Comparison of ENCODE assay signal across 19 mouse cellular contexts in the genomic region with DNA sequence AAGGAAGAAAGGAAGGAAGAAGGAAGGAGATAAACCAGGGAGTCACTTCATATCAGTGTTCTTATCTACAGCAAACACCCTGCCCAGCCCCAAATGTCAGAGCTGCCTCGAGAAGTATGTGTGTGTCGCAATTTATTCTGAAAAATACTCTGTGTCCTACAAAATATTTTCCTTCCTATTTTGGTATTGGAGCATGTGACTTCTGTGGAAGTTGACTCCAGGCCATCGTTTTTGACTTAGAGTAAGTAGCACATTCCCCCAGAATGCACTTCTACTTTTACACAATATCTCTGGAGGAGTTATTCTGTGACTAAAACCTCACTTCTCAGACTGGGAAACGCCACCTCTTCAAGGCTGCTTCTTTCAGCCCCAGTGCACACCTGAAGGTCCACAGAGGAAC.
DNase-seq lines count a peak whose midpoint lies in the region; ATAC-seq lines count a peak whose summit lies in the region.
"Had no signal": no experiment of that assay in that cellular context is flagged by ENCODE, and none has a peak within 500 bp of the region (broad histone marks: within the 10 kb centered on the region; RNA-seq: fewer than 3 reads in every experiment).

No protein-coding gene starts in this region.

- H3K27me3 ChIP-seq in forebrain, embryonic 14.5 days (replicated peaks; ENCODE audit: control insufficient read depth, insufficient read depth, low read length): no peaks in the 10 kb centered on the region
- H3K27me3 ChIP-seq: forebrain, embryonic 15.5 days; hindbrain, embryonic 15.5 days; liver, embryonic 15.5 days; midbrain, embryonic 12.5 days had no signal

- WGBS in forebrain, embryonic 14.5 days: 81% methylated on average over 4 of the region's 4 CpGs

- no peak overlapping the region for H3K9ac ChIP-seq in forebrain, embryonic 14.5 days (ENCODE audit: low read length)
- H3K9ac ChIP-seq: forebrain, embryonic 15.5 days; hindbrain, embryonic 15.5 days; liver, embryonic 15.5 days; midbrain, embryonic 12.5 days had no signal

- ATAC-seq in common myeloid progenitor, adult 5-6 weeks (replicated peaks; ENCODE audit: low read depth, poor library complexity, severe bottlenecking): peak; percentile 50
- peak; percentile 56 for ATAC-seq in megakaryocyte, adult 5-6 weeks (ENCODE audit: poor library complexity, severe bottlenecking)
- no peak for ATAC-seq in forebrain, embryonic 14.5 days
- ATAC-seq: activated CD4-positive, CD25-positive, alpha-beta regulatory T cell, adult 4 months; forebrain, embryonic 15.5 days had no signal

- H3K27ac ChIP-seq in forebrain, embryonic 14.5 days (ENCODE audit: low read depth, low read length): no peak overlapping the region
- H3K27ac ChIP-seq: forebrain, embryonic 15.5 days; hindbrain, embryonic 15.5 days; limb, embryonic 10.5 days; liver, embryonic 15.5 days; midbrain, embryonic 12.5 days had no signal

- H3K4me1 ChIP-seq in forebrain, embryonic 14.5 days (ENCODE audit: control insufficient read depth, insufficient read depth, low read length): 0 out of 2 replicates have a peak, but pooled peaks cover 2% of the 10 kb centered on the region
- H3K4me1 ChIP-seq: forebrain, embryonic 15.5 days; liver, embryonic 15.5 days had no signal

- H3K4me3 ChIP-seq in forebrain, embryonic 14.5 days (ENCODE audit: low read depth, low read length): no peak overlapping the region
- H3K4me3 ChIP-seq: forebrain, embryonic 15.5 days; hindbrain, embryonic 15.5 days; limb, embryonic 10.5 days; liver, embryonic 15.5 days; midbrain, embryonic 12.5 days had no signal

- no peaks in the 10 kb centered on the region for H3K36me3 ChIP-seq in forebrain, embryonic 14.5 days (ENCODE audit: control insufficient read depth, insufficient read depth, low read length)
- H3K36me3 ChIP-seq: forebrain, embryonic 15.5 days; hindbrain, embryonic 15.5 days; limb, embryonic 10.5 days; liver, embryonic 15.5 days; midbrain, embryonic 12.5 days had no signal

- DNase-seq in heart, adult 18-20 months: peak; percentile 57 to 79
- DNase-seq in heart, postnatal 10 days: no peak
- peak; percentile 56 to 67 for DNase-seq in lung, adult 18-20 months
- no peak for DNase-seq in lung, postnatal 4 days
- DNase-seq in forebrain, embryonic 14.5 days (ENCODE audit: low spot score): no peak
- no peak for DNase-seq in cerebellum, adult 9-10 months
- DNase-seq: cerebellum, adult 8-10 months; embryo, embryonic 11 days; gastrocnemius, postnatal 10 days; kidney, adult 11 months; thymus, postnatal 25 days had no signal

- H3K9me3 ChIP-seq in forebrain, embryonic 14.5 days (replicated peaks; ENCODE audit: control insufficient read depth, low read length): no peaks in the 10 kb centered on the region
- H3K9me3 ChIP-seq: forebrain, embryonic 15.5 days; hindbrain, embryonic 15.5 days; limb, embryonic 10.5 days; liver, embryonic 15.5 days; midbrain, embryonic 12.5 days had no signal

- intact Hi-C loops in heart, postnatal 10 days (cut with DNase I): loop anchor here (10.0 kb wide), 1 partner anchor 926 kb away; no protein-coding TSS in a partner anchor

- no peak overlapping the region for H3K4me2 ChIP-seq in forebrain, embryonic 14.5 days (ENCODE audit: low read length)
- H3K4me2 ChIP-seq: forebrain, embryonic 15.5 days; hindbrain, embryonic 15.5 days; liver, embryonic 15.5 days; midbrain, embryonic 12.5 days had no signal

Comparison
In these comparisons a context has a peak if more than half of its experiments do, and no peak if none do; other contexts are left out.
1. DNase-seq: peak in heart, adult 18-20 months (2 of 2) and lung, adult 18-20 months (2 of 2); none in heart, postnatal 10 days (0 of 2), lung, postnatal 4 days (0 of 2), forebrain, embryonic 14.5 days (single experiment) and cerebellum, adult 9-10 months (single experiment).